Mouse (Mus musculus): ENCODE results near the gene Metap2.
A peak's percentile ranks its signal among the peaks of the same experiment; 100 is the strongest.

Metap2 gene

DNA sequence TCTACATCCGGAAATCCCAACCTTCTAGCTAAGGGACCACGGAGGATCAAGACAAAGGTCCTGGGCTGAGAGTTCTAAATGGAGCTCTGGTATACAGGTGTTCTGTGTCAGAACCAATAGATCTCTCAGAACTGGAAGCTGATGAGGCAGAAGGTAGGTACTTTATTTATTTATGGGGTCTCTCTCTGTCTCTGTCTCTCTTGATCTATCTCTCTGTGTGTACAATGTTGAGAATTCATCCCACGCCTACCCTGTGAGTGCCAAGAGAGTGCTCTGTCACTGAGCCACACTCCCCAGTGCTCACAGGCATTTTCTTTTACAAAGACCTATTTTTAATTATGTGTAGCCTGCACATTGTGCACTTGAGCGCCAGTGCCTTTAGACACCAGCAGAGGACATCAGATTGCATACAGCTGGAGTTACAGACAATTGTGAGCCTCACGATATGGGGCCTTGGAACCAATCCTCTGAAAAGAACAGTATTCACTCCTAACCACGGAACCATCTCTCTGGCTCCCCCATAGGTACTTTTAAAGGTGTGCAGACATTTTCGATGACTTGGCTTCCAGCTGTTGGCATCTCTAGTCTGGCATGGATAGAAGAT, at the start of gene Metap2:
TSS of gene Metap2 (minus strand) at position 51 of the 604 bp plus-strand sequence.
- DNase-seq (ENCODE audit: low read depth, low spot score), result no peak

DNA sequence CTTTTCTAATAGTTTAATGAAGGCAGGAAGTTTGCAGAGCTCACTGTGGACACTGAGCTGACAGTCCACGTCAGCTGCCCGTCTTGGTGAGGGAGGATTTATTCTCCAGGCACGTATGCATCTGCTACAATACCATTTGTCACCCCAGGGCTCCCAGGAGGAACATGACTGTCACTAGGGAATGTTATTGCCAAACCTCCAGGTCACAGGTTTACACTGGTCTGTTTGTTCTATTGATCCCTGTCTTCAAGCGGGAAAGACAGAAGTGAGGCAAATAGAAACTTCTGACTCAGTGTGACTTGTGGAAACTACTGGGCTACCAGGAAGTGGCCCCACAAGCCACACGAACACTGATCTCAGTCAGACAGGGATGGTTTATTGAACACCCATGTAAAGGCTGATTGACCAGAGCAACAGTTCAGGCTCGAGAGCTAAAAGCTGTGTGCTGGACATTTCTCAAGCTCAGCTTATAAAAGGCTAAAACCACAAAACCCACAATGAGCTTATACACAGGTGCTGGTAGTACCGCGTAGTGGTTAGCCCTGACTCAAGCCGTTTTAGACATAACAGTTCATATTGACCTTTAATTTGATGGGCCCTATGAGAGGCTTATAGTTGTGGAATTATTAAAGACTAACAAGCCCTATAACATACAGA, 49.1 kb upstream of the Metap2 start:
- DNase-seq (ENCODE audit: low read depth, low spot score), result peak; percentile 27

DNA sequence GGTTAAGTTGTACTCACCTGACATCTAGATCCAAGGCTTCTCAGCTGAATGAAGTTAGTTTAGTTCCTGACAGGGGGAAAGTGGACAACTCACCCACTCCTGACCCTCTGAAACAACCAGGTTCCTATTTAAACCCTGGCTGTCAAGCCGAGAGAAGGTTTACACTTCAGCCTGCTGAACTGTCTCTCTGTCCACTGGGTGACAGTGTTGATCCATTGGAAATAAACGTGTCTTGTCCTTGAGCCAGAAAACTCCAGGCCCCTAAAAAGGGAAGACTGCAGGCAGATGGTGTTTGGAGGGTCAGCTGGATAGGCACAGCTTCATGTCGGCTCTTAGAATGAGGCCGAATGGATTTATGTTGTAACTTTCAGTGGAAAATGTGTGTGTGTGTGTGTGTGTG, 48.5 kb upstream of the Metap2 start:
- DNase-seq (ENCODE audit: low read depth, low spot score), result no peak

DNA sequence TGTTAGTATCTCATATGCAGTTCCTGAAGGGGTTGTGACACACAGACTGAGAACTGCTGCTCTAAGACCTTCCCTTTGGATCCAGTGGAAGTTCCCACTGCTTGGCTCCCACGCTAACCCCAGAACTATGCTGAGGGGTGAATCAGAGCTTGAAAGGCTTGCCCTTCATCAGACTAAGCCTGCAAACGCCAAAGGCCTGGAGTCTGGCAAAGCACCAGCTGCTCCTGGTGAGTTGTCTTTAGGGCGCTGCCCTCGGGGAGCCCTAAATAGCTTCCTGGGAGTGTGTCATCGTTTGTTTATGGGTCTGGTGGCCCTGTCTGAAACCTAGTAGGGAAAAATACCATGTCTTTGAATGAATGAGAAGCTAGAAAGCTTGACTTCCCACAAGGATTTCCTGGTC, 47.3 kb upstream of the Metap2 start:
- no peak for DNase-seq (ENCODE audit: low read depth, low spot score)

DNA sequence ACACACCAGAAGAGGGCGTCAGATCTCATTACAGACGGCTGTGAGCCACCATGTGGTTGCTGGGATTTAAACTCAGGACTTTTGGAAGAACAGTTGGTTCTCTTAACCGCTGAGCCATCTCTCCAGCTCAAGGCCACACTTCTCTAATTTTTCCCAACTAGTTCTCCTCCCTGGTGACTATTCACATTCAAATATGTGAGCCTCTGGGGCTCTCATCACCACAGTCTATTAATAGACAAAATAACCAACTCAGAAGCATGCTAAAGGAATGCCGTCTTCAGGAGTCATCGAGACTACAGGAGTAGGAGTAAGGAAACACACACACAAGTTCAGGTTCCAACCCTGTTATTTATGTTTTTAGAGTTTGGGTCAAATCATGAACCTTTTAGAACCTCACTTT, 43.4 kb upstream of the Metap2 start:
- no peak for DNase-seq (ENCODE audit: low read depth, low spot score)

DNA sequence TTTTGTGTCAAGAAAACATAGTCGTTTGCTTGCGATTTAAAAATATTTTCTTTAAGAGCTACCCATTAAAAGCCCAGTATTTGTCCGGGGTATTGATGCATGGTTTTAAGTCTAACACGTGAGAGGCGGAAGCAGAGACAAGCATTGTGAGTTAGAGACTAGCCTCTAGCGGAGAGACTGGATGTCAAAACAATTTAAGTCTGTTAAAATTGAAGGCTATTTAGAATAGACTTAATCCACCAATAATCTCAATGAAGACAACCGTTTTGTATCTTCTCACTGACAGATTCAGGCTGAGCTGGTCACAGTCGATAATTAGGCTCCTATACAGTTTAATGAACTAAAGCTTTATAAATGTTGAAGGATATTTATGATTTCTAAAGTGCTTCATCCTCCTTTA, 42.8 kb upstream of the Metap2 start:
- no peak for DNase-seq (ENCODE audit: low read depth, low spot score)

DNA sequence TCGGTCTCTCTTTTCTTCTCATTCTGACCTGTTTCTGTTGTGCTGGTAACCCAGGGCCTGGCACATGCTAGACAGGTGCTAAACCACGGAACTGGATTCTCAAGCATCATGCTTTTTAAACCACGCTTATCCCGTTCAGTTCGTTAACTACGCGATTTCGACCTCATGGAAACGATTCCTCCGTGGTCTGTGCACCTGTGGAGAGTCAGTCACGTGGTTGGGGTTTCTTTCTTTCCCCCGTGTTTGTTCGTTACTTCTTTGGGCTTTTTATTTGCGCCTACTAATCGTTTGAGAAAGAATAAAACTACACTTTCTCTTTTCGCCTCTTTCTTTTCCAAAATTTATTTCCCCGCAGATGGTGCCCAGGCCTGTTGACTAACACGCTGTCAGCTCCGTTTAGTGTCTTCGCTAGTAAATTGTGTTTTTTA, 42.0 kb upstream of the Metap2 start:
- DNase-seq (ENCODE audit: low read depth, low spot score), result peak; percentile 74

DNA sequence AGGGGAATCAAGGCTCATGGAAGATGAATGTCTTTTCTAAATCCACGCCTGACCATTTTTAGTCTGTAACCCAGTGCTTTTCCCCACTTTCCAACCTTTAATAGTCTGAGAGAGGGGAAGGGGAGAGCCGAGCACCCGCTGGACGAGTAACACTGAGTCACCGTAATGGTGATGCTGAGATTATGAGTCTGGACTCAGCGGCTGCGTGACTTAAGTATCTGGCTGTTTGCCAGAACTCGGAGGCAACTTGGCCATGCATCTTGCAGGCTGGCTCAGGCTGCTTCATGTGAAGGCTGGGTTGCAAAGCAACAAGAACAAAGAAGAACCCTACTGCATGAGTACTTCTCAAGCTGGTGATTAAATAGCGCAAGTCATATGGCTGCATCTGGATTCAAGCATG, 37.1 kb upstream of the Metap2 start:
- DNase-seq (ENCODE audit: low read depth, low spot score), result no peak

DNA sequence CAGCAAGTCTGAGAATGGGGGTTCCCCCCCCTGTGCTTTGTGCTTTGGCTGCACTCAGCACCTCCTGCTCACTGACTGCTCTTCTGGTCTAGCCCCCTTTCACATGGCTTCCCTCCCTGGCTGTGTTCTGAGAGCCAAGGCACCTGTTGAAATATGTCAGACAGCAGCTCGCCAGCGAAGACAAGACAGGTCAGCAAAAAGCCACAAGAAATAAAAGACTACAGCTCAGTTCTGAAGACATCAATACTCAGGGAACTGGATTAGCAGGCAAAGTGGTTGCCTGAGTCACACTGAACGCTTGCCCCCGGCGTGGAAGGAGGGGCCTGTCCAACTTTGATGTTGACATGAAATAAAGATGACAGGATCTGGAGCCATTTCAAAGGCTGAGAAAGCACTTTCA, 36.0 kb upstream of the Metap2 start:
- peak; percentile 48 for DNase-seq (ENCODE audit: low read depth, low spot score)

DNA sequence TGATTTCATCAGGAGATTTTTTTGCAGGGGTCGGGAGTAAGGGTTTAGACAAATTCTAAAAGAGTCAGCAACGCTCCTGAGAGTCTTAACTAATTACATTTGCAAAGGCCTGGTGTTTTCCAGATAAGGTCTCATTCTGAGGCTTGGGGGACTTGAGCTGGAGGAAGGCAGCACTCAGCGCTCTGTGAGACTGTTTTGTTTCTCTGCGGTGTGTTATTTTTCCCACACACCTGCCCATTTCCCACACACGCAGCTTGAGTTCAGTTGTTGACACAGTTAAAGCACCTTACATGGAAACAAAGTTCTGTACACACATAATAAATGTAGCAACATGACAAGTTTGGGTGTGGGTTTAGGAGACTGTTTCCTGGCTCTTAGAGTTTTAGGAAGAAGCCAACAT, 35.1 kb upstream of the Metap2 start:
- DNase-seq (ENCODE audit: low read depth, low spot score), result no peak

DNA sequence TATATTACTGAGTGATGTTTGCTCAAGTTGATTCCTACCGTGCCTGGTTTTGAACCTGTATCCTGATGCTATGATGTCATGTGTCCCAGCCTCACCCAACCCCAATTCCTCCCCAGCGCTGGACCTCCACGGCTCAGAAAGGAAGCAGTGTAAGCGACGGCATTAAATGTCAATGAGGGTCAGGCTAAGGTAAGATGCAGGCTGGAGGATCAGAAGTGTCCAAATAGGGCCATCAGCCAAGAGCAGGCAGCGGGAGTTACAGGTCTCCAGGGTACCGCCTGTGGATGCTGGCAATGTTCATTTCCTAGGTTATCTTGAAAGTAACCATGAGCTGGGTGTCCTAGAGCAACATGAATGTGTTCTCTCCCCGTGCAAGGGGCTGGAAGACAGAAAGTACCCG, 34.5 kb upstream of the Metap2 start:
- DNase-seq (ENCODE audit: low read depth, low spot score), result no peak

DNA sequence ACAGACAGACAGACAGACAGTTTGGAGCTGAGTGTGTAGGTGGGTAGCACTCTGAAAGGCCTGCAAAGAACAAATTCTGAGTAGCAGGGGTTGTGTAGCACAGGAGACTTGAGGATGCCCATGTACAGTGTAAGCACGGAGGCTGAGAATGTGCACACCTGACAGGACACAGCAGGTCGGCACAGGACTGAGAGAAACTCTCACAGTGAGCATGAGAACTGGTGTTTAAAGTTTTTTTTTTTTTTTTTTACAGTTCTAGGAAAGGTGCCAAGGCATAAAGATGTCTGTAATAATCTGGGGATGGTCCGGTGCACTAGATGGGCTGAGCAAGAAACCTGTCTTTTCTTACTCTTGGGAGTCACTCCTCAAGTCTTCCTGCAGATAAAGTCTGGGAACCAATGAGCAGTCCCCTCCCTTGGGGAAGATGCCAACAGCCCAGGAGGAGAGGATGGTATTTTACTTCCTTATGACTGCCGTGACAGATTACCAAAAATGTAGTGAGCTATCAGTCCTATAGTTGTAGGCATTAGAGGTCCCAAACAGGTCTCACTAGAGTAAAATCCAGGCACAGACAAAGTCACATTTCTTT, 33.4 kb upstream of the Metap2 start:
- no peak for DNase-seq (ENCODE audit: low read depth, low spot score)

DNA sequence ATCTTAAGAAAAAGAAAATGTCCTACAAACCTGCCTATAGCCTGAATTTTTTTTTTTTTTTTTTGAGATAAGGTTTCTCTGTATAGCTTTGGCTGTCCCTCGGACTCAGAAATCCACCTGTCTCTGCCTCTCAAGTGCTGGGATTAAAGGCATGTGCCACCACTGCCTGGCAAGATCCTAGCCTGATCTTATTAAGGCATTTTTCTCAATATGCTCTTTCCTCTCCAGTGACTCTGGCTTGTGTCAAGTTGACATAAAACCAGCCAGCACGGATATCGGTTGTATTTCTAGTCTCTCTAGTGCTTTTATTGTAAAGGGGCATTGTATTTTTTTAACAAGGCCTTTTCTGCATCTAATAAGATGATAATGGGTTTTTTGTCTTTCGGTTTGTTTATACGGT, 27.8 kb upstream of the Metap2 start:
- no peak for DNase-seq (ENCODE audit: low read depth, low spot score)

DNA sequence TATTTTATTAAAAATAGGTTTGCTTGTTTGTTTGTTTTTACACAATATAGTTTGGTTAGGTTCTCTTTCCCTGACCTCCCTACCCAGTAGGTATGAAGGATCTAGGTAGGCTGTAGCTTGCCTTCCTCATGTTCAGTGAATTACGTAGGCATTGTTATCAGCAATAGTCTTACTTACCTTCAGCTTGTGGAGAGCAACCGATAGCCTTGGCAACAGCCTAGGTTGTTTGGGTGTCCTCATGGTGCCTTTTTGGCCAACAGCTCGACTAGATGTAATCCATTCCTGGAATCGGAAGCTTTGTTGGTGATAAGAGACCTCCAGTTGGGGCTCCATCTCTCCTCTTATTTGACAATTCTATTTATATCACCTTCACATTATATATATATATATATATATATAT, 24.3 kb upstream of the Metap2 start:
- no peak for DNase-seq (ENCODE audit: low read depth, low spot score)

DNA sequence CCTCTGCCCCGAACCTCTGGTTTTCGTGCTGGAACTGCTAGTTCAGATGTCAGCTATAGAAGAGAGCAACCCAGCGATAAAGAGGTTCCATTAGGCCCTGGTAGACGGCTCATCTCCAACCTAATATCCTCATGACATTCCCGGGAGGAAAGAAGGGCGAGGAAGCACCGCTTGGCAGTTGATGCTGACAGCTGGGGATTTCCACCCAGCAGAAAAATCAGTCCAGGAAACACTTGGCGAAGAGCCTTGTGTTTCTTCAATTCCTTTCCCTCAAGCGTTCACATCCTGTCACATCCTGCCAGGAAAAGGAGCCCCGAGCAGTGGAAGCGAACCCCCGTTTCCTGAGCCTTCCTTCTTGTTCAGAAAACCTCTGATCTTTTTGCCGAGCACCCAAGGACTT, 22.3 kb upstream of the Metap2 start:
- no peak for DNase-seq (ENCODE audit: low read depth, low spot score)

DNA sequence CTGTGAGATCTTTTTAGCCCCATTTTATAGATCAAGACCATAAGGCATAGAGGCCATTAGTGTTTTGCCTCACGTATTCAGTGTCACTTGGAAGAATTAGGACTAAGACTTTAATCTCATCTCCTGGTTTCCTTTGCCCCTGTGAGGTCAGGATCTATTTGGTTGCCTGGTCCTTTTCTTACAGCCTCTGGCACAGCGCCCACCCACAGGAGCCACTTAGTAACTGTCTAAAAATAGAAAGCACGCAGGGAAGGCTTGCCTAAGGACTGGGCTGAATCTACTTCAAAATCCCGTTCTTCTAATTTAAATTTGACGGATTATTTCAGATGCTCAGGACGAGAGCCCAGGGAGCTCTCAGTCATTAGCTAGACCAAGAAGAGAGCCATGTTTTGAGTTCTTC, 21.8 kb upstream of the Metap2 start:
- no peak for DNase-seq (ENCODE audit: low read depth, low spot score)

DNA sequence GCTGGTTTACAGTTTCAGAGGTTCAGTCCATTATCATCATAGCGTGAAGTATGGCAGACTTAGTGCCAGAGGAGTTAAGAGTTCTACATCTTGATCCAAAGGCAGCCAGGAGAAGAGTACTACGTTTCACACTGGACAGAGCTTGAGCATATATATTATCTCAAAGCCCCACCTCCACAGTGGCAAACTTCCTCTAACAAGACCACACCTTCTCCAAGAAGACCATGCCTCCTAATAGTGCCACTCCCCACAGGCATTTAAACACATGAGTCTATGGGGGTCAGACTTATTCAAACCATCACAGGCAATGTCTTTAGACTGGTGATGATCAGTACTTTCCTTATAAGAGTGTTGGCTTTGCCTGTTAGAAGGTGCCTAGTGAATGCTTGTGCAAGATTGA, 21.2 kb upstream of the Metap2 start:
- DNase-seq (ENCODE audit: low read depth, low spot score), result no peak

DNA sequence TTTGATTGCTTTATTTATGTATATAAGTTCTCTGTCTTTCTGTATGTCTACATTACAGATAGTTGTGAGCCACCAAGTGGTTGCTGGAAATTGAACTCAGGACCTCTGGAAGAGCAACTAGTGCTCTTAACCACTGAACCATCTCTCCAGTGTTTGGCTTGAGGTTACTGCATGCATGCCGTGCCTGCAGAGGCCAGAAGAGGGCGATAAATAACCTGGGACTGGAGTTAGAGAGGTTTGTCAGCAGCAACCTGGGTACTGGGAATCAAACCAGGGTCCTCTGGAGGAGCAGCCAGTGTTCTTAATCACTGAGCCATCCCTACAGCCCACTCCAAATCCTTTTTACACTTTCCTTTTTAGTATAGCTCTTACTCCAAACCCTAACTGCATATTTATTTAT, 19.9 kb upstream of the Metap2 start:
- peak; percentile 21 for DNase-seq (ENCODE audit: low read depth, low spot score)

DNA sequence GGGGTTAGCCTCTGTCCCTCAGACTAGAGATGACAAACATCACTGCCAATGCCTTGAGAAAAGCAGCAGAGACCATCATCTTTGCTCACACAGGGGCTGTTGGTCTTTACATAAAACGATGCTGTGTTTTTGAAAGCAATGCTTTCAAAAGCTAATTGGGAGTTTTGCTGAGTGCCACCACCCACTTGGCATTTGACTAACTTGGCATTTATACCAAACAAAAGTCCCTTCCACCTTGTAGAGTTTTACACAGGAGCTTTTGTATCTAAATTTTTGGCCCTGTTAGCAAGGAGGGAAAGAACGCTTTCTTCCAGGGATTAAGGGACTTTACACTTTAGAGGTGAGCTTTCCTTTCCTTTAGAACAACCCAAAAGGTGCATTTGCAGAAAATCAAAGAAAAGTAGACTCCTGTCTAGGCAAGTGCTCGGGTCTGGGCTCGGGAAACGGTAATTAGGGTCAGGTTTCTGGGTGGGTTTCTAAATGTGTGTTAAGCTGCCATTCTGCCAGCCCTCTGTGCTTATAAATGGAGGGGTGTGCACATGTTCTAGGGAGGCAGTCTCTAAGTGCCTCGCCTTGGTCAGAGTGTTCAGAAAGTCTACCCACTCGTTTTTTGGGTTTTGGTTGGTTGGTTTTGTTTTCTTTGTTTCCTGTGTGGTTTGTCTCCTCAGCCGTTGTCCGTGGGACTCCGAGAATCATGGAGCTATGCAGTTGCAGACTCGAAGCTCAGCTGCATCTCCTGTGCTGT, 18.8 kb upstream of the Metap2 start:
- DNase-seq (ENCODE audit: low read depth, low spot score), result peak; percentile 33

DNA sequence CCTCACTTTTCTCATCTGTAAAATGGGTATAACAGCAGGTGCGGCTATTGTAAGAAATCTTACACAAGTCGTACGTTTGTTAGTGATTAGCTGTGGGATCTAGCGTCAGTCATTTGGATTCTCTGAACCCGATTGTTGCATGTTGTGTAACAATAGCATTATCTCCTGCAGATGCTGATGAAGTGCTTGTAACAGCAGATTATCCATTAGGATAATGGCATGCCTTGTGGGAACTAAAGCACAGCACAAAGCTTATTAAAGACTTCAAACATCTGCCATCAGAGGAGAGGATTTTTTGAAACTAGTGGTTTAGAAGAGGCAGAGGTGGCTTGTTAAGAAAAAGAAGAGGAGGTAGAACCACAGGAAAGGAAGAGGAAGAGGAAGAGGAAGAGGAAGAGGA, 16.6 kb upstream of the Metap2 start:
- no peak for DNase-seq (ENCODE audit: low read depth, low spot score)

DNA sequence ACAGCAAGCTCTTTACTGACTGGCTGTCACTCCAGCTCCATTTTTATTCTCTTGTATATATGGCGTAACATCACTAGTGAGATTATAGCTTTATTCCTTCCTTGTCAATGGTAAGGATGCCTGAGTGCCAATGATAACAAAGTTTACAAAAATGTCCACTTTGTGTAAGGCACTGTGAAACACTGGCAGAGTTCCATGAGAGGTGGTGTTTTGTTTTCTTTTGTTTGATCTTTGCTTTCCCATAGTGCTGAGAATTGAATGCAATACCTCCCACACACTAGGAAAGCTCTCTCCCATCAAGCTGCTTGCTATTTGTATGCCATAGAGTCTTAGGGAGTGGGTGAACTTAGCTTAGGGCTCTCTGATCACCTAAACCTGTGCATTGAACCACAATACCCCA, 16.0 kb upstream of the Metap2 start:
- no peak for DNase-seq (ENCODE audit: low read depth, low spot score)

DNA sequence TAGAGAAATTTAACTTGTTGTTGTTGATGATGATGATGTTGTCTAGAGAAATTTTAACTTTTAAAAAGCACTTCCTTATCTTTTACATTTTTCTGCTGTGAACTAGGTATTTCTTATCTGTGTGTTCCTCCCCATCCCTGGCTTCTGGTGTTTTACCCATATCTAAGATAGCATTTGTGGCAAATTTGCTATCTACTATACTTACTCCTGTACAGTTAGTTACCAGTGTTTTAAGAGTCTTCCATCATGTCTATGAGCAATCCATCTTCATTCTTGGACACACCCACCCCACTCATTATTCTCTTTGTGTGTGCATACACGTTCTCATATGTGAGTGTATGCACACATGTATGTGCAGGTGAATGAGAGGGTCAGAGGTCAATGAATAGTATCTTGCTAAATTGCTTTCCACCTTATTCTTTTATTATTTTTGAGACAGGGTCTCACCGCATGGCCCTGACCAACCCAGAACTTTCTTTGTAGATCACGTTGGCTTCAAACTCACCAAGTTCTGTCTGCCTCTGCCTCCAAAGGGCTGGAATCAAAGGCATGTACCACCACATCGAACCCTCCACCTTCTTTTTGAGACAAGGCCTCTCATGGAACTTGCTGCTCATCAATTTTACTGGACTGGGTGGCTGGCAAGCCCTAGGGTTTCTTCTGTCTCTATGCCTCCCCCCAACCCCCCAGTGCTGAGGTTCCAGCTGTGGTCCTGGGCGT, 15.4 kb upstream of the Metap2 start:
- no peak for DNase-seq (ENCODE audit: low read depth, low spot score)
